Mouse (Mus musculus): Measurements from ENCODE around the gene Scg2. TPM values are rescaled to one million over a fixed set of nuclear protein-coding genes. Genes with fewer than 3 reads are reported as not detected.

Gene Scg2
- total RNA-seq (2021), result not detected
- long read RNA-seq, experiment 1, result 0 reads
- long read RNA-seq, experiment 2, result 0 reads

- peak; percentile 83 to 88 for DNase-seq
- intact Hi-C loops (cut with DNase I), result loop anchor here (5.0 to 10.0 kb wide), 2 partner anchors 235 to 717 kb away; partner anchors contain the start of gene Ap1s3
These were observed at the start of gene Scg2 for GRCm38 (mm10) chr1:79439609-79440308. Gene Scg2 (minus strand): TSS chr1:79440120.

- no peak for DNase-seq
- intact Hi-C loops (cut with DNase I), result no loop called here
These were observed 45.6 kb upstream of the Scg2 start for GRCm38 (mm10) chr1:79485546-79485945.

- no peak for DNase-seq
- intact Hi-C loops (cut with DNase I), result no loop called here
These were observed 30.9 kb upstream of the Scg2 start for GRCm38 (mm10) chr1:79470856-79471255.

- intact Hi-C loops (cut with DNase I), result no loop called here
These were observed 30.0 kb upstream of the Scg2 start for GRCm38 (mm10) chr1:79469871-79470270.

GRCm38 (mm10) chr1:79466585-79466984 is 26.7 kb upstream of the Scg2 start:
- DNase-seq, result no peak
- intact Hi-C loops (cut with DNase I), result no loop called here

More at GRCm38 (mm10) chr1:79469871-79470270, 30.0 kb upstream of the Scg2 start:
- DNase-seq, result no peak

- intact Hi-C loops (cut with DNase I), result no loop called here
- DNase-seq, result no peak
These were observed 18.6 kb upstream of the Scg2 start for GRCm38 (mm10) chr1:79458558-79458957.

GRCm38 (mm10) chr1:79454164-79454563 is 14.2 kb upstream of the Scg2 start:
- no peak for DNase-seq

GRCm38 (mm10) chr1:79452339-79452738 is 12.4 kb upstream of the Scg2 start:
- no peak for DNase-seq
- intact Hi-C loops (cut with DNase I), result no loop called here

More at GRCm38 (mm10) chr1:79454164-79454563, 14.2 kb upstream of the Scg2 start:
- intact Hi-C loops (cut with DNase I), result no loop called here

GRCm38 (mm10) chr1:79450343-79451021 is 10.6 kb upstream of the Scg2 start:
- DNase-seq, result no peak
- intact Hi-C loops (cut with DNase I), result no loop called here

- intact Hi-C loops (cut with DNase I), result no loop called here
These were observed 10.0 kb upstream of the Scg2 start for GRCm38 (mm10) chr1:79449943-79450342.

GRCm38 (mm10) chr1:79445586-79445985 is 5.7 kb upstream of the Scg2 start:
- DNase-seq, result no peak
- intact Hi-C loops (cut with DNase I), result no loop called here

More at GRCm38 (mm10) chr1:79449943-79450342, 10.0 kb upstream of the Scg2 start:
- no peak for DNase-seq

GRCm38 (mm10) chr1:79437755-79438154 is 2.2 kb downstream of the Scg2 start:
- intact Hi-C loops (cut with DNase I), result loop anchor here (10.0 kb wide), 1 partner anchor 237 kb away; the partner anchor contains the start of gene Ap1s3
- no peak for DNase-seq

- DNase-seq, result no peak
- intact Hi-C loops (cut with DNase I), result loop anchor here (10.0 kb wide), 1 partner anchor 238 kb away; the partner anchor contains the start of gene Ap1s3
These were observed 3.2 kb downstream of the Scg2 start for GRCm38 (mm10) chr1:79436671-79437070.

- DNase-seq, result no peak
- intact Hi-C loops (cut with DNase I), result no loop called here
These were observed 10.9 kb downstream of the Scg2 start for GRCm38 (mm10) chr1:79429058-79429457.

- intact Hi-C loops (cut with DNase I), result no loop called here
- no peak for DNase-seq
These were observed 24.4 kb downstream of the Scg2 start for GRCm38 (mm10) chr1:79415496-79415895.

- intact Hi-C loops (cut with DNase I), result no loop called here
- no peak for DNase-seq
These were observed 33.5 kb downstream of the Scg2 start for GRCm38 (mm10) chr1:79406337-79406942.

- intact Hi-C loops (cut with DNase I), result no loop called here
- no peak for DNase-seq
These were observed 38.6 kb downstream of the Scg2 start for GRCm38 (mm10) chr1:79401090-79402012.

- intact Hi-C loops (cut with DNase I), result no loop called here
- DNase-seq, result no peak
These were observed 39.6 kb downstream of the Scg2 start for GRCm38 (mm10) chr1:79400284-79400683.

All from heart, postnatal 14 days (tissue).